In the genomic region with DNA sequence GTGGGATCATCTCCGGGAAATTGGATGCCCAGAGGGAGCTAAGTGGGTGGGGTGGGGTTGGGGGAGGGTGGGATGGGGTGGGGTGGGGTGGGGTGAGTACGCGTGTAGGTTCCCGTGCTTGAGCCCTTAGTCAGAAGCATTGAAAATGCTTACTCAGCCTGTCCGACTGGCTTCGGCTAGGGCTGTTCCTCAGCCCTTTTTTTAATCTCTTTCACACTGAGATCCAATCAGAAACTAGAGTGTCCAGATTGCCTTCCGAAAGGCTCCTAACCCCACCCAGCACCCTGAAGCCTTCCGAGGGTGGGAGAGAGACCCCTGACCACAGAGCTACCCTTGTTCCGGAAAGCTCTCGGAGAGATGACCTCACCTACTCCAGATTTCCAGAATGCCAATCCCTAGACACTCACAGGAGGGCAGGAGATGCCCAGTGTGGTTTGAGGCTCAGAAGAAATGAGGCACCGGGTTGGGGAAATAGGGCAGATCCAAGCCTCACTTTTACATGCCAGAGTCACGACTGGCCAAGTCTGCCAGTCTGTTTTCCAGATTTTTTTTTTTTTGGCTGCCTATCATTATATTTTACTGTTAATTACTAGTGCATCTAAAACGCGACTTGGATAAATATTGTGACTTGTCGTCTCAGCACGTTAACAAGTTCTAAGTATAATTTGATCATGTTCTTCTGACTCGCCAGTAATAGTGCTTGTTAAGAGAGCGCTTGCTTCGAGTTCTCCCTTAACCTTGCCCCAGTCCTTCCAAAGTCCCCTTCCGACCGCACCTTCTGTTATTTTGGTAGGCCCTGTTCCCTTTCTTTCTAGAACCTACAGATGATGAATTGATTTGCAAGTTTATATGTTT, we compare ENCODE assay signal across 9 mouse cellular contexts. TPM values are rescaled to one million over a fixed set of nuclear protein-coding genes. Genes with fewer than 3 reads are reported as not detected.
A peak's percentile ranks its signal among the peaks of the same experiment; 100 is the strongest.
DNase-seq lines count a peak whose midpoint lies in the region.
"Had no signal": no experiment of that assay in that cellular context is flagged by ENCODE, and none has a peak within 500 bp of the region (broad histone marks: within the 10 kb centered on the region; RNA-seq: fewer than 3 reads in every experiment).

No protein-coding gene starts in this region.

- peak; percentile 94 for DNase-seq in heart, adult 11 months
- DNase-seq in heart, postnatal 4 days = no peak
- DNase-seq in 3134 (ENCODE audit: extremely low read depth, insufficient read length, low spot score) (peak; percentile 18), NIH3T3 (ENCODE audit: low read depth) (peak; percentile 42)
- peak; percentile 4 for DNase-seq in lung, postnatal 10 days
- no peak for DNase-seq in left cerebral cortex, postnatal 25 days (ENCODE audit: low spot score in 2 of 2)
- DNase-seq in kidney, postnatal 36 days = no peak
- no peak for DNase-seq in left cerebral cortex, adult 8-10 months (ENCODE audit: low spot score in 2 of 2)
- DNase-seq: kidney, adult 2 months had no signal

- intact Hi-C loops in left cerebral cortex, postnatal 25 days (cut with DNase I) = no loop called here

RNA-seq across cellular contexts. Expression of gene Mypn, which starts 26.2 kb away (rescaled TPM):
- 10 to 100 TPM; 69.3 to 75.7 TPM for total RNA-seq in heart, postnatal 4 days (2021)
- total RNA-seq in left cerebral cortex, postnatal 25 days (2021) = 1 to 10 TPM; 2.8 to 3.8 TPM
- total RNA-seq in left cerebral cortex, adult 8-10 months (2022) = 1 to 10 TPM; 3.5 to 4.4 (median 4.0) TPM

Comparison
In these comparisons a context has a peak if more than half of its experiments do, and no peak if none do; other contexts are left out.
1. DNase-seq: peak in heart, adult 11 months (single experiment), 3134 (single experiment), NIH3T3 (single experiment) and lung, postnatal 10 days (single experiment); none in heart, postnatal 4 days (single experiment), left cerebral cortex, postnatal 25 days (0 of 2), kidney, postnatal 36 days (0 of 2) and left cerebral cortex, adult 8-10 months (0 of 2).
2. RNA of gene Mypn, which starts 26.2 kb away (total RNA-seq): 69.3 to 75.7 TPM in heart, postnatal 4 days; 3.5 to 4.4 TPM in left cerebral cortex, adult 8-10 months and 2.8 to 3.8 TPM in left cerebral cortex, postnatal 25 days; every median in the first group is over 10 times any median in the second.